Comparison of ENCODE assay signal across 8 mouse cellular contexts in genomic region chr1:36244058-36244827, GRCm38 (mm10). TPM values are rescaled to one million over a fixed set of nuclear protein-coding genes. Genes with fewer than 3 reads are reported as not detected.
DNase-seq lines count a peak whose midpoint lies in the region; ATAC-seq and TF ChIP-seq lines count a peak whose summit lies in the region.

Uggt1 (minus strand) TSS chr1:36244720.

- TF ChIP-seq POLR2A in testis, adult 2 months (IDR thresholded peaks at IDR 0.05; ENCODE audit: control insufficient read depth, low read depth, low read length), result peak; percentile 70; the same call in 1 of the 2 replicates

- H3K27me3 ChIP-seq in E14TG2a.4 (ENCODE audit: insufficient read depth, low read length), result peaks cover 8% of the 10 kb centered on the region
- H3K27me3 ChIP-seq in forebrain, embryonic 12.5 days, result no peaks in the 10 kb centered on the region
- no peaks in the 10 kb centered on the region for H3K27me3 ChIP-seq in heart, postnatal 0 days (ENCODE audit: control insufficient read depth, insufficient read depth, low read length)
- H3K27me3 ChIP-seq in liver, embryonic 16.5 days (ENCODE audit: control insufficient read depth, insufficient read depth, low read depth, low read length), result no peaks in the 10 kb centered on the region
- no peaks in the 10 kb centered on the region for H3K27me3 ChIP-seq in neural tube, embryonic 13.5 days
- no peaks in the 10 kb centered on the region for H3K27me3 ChIP-seq in testis, adult 2 months (ENCODE audit: control insufficient read depth, insufficient read depth, low read length)

- H3K36me3 ChIP-seq in E14TG2a.4 (ENCODE audit: insufficient read depth, low read length), result peaks cover 12% of the 10 kb centered on the region; the same call in 1 of the 2 replicates
- H3K36me3 ChIP-seq in forebrain, embryonic 12.5 days (replicated peaks), result no peaks in the 10 kb centered on the region
- H3K36me3 ChIP-seq in heart, postnatal 0 days (replicated peaks; ENCODE audit: control insufficient read depth, insufficient read depth, low read length), result no peaks in the 10 kb centered on the region
- H3K36me3 ChIP-seq in liver, embryonic 16.5 days (ENCODE audit: control insufficient read depth, insufficient read depth), result no peaks in the 10 kb centered on the region
- no peaks in the 10 kb centered on the region for H3K36me3 ChIP-seq in neural tube, embryonic 13.5 days
- no peaks in the 10 kb centered on the region for H3K36me3 ChIP-seq in testis, adult 2 months (ENCODE audit: control insufficient read depth, insufficient read depth, low read length)

- TF ChIP-seq EP300 in heart, postnatal 0 days (IDR thresholded peaks at IDR 0.05; ENCODE audit: low read depth), result no peak

- ATAC-seq in forebrain, embryonic 12.5 days (ENCODE audit: low FRiP score), result peak; percentile 98
- ATAC-seq in heart, postnatal 0 days (ENCODE audit: insufficient read depth, low read depth), result peak; percentile 97
- ATAC-seq in liver, embryonic 16.5 days (ENCODE audit: low read depth), result peak; percentile 98
- peak; percentile 98 for ATAC-seq in neural tube, embryonic 13.5 days (ENCODE audit: low read depth)

- peak within 1 kb of the TSS; percentile 88 for H3K27ac ChIP-seq in forebrain, embryonic 12.5 days
- H3K27ac ChIP-seq in heart, postnatal 0 days (ENCODE audit: low read depth), result peak within 1 kb of the TSS; percentile 70
- peak within 1 kb of the TSS; percentile 87 for H3K27ac ChIP-seq in liver, embryonic 16.5 days (ENCODE audit: low read length)
- H3K27ac ChIP-seq in neural tube, embryonic 13.5 days (replicated peaks), result peak within 1 kb of the TSS; percentile 88
- peak within 1 kb of the TSS; percentile 50 for H3K27ac ChIP-seq in testis, adult 2 months (ENCODE audit: control insufficient read depth, insufficient read depth, low read depth, low read length)

- TF ChIP-seq CTCF in E14TG2a.4 (conservative IDR thresholded peaks at IDR 0.05; ENCODE audit: low read length), result no peak
- TF ChIP-seq CTCF in heart, postnatal 0 days (IDR thresholded peaks at IDR 0.05; ENCODE audit: low read depth), result no peak
- no peak for TF ChIP-seq CTCF in testis, adult 2 months (IDR thresholded peaks at IDR 0.05; ENCODE audit: control insufficient read depth, insufficient read depth, insufficient replicate concordance, low read depth, low read length)

- peak; percentile 91 for DNase-seq in c-Kit-positive CD71-positive TER-119-positive erythroid progenitor cells, embryonic 14.5 days (ENCODE audit: low spot score)
- DNase-seq in heart, postnatal 0 days (ENCODE audit: low spot score), result peak; percentile 92
- peak; percentile 96 for DNase-seq in kidney, postnatal 4 days

- peak within 1 kb of the TSS; percentile 98 for H3K4me3 ChIP-seq in E14TG2a.4 (replicated peaks; ENCODE audit: low read length)
- H3K4me3 ChIP-seq in forebrain, embryonic 12.5 days (replicated peaks), result peak within 1 kb of the TSS; percentile 79
- H3K4me3 ChIP-seq in heart, postnatal 0 days (ENCODE audit: low read depth, low read length), result peak within 1 kb of the TSS; percentile 67
- peak within 1 kb of the TSS; percentile 96 for H3K4me3 ChIP-seq in liver, embryonic 16.5 days (ENCODE audit: low read depth, low read length)
- H3K4me3 ChIP-seq in neural tube, embryonic 13.5 days, result peak within 1 kb of the TSS; percentile 94
- H3K4me3 ChIP-seq in testis, adult 2 months (ENCODE audit: control insufficient read depth, low read depth, low read length), result peak within 1 kb of the TSS; percentile 92

- peak within 1 kb of the TSS; percentile 85 for H3K4me2 ChIP-seq in forebrain, embryonic 12.5 days
- peak within 1 kb of the TSS; percentile 82 for H3K4me2 ChIP-seq in heart, postnatal 0 days (ENCODE audit: low read depth, low read length)
- H3K4me2 ChIP-seq in liver, embryonic 16.5 days (ENCODE audit: low read depth, low read length), result peak within 1 kb of the TSS; percentile 79
- peak within 1 kb of the TSS; percentile 84 for H3K4me2 ChIP-seq in neural tube, embryonic 13.5 days

- H3K9me3 ChIP-seq in E14TG2a.4 (ENCODE audit: low read length), result no peaks in the 10 kb centered on the region
- no peaks in the 10 kb centered on the region for H3K9me3 ChIP-seq in forebrain, embryonic 12.5 days
- no peaks in the 10 kb centered on the region for H3K9me3 ChIP-seq in heart, postnatal 0 days (replicated peaks; ENCODE audit: control insufficient read depth, low read length)
- H3K9me3 ChIP-seq in liver, embryonic 16.5 days (replicated peaks; ENCODE audit: control insufficient read depth, low read length), result no peaks in the 10 kb centered on the region
- no peaks in the 10 kb centered on the region for H3K9me3 ChIP-seq in neural tube, embryonic 13.5 days

- H3K9ac ChIP-seq in forebrain, embryonic 12.5 days, result peak within 1 kb of the TSS; percentile 79
- H3K9ac ChIP-seq in heart, postnatal 0 days (replicated peaks; ENCODE audit: low read depth, low read length), result peak within 1 kb of the TSS; percentile 75
- peak within 1 kb of the TSS; percentile 91 for H3K9ac ChIP-seq in liver, embryonic 16.5 days (ENCODE audit: low read depth, low read length)
- peak within 1 kb of the TSS; percentile 86 for H3K9ac ChIP-seq in neural tube, embryonic 13.5 days

- WGBS in forebrain, embryonic 12.5 days, result 3% methylated on average over 49 of the region's 49 CpGs
- WGBS in heart, postnatal 0 days, result 3% methylated on average over 34 of the region's 49 CpGs
- WGBS in liver, embryonic 16.5 days (ENCODE audit: insufficient replicate concordance), result under 1% methylated on average over 49 of the region's 49 CpGs
- 3% methylated on average over 49 of the region's 49 CpGs for WGBS in neural tube, embryonic 13.5 days

- H3K4me1 ChIP-seq in E14TG2a.4 (replicated peaks; ENCODE audit: low read depth, low read length), result peaks cover 69% of the 10 kb centered on the region
- peaks cover 30% of the 10 kb centered on the region for H3K4me1 ChIP-seq in forebrain, embryonic 12.5 days
- 0 out of 2 replicates have a peak, but pooled peaks cover 4% of the 10 kb centered on the region for H3K4me1 ChIP-seq in heart, postnatal 0 days (ENCODE audit: control insufficient read depth, insufficient read depth)
- peaks cover 21% of the 10 kb centered on the region for H3K4me1 ChIP-seq in liver, embryonic 16.5 days (ENCODE audit: control insufficient read depth, low read depth, low read length)
- H3K4me1 ChIP-seq in neural tube, embryonic 13.5 days (replicated peaks), result peaks cover 35% of the 10 kb centered on the region
- peaks cover 4% of the 10 kb centered on the region; the same call in 1 of the 2 replicates for H3K4me1 ChIP-seq in testis, adult 2 months (ENCODE audit: control insufficient read depth, insufficient read depth, low read length)

RNA-seq across cellular contexts. Expression of gene Uggt1, which starts in this region (rescaled TPM):
- 59.8 and 65.3 TPM in 2 replicates for polyA plus RNA-seq in forebrain, embryonic 12.5 days (2016; fragmentation: Nextera tagmentation; extraction: Ambion mirVana)
- 26.7 and 58.0 TPM in 2 replicates for total RNA-seq in heart, postnatal 0 days (2014; rRNA removed; ENCODE audit: low replicate concordance)
- polyA plus RNA-seq in heart, postnatal 0 days (2015; fragmentation: Nextera tagmentation; extraction: Ambion mirVana), result 15.4 and 16.0 TPM in 2 replicates
- 19.6 and 19.8 TPM in 2 replicates for polyA plus RNA-seq in liver, embryonic 16.5 days (2015; fragmentation: Nextera tagmentation; extraction: Ambion mirVana)
- polyA plus RNA-seq in neural tube, embryonic 13.5 days (2015; fragmentation: Nextera tagmentation; extraction: Ambion mirVana), result 47.1 and 52.0 TPM in 2 replicates
- 6.0 and 8.4 TPM in 2 replicates for polyA plus RNA-seq in testis, adult 2 months (2012; rRNA removed)

Comparison
In these comparisons a context has a peak if more than half of its experiments do, and no peak if none do; other contexts are left out.
1. Peak in every context shown above with its lines: DNase-seq, ATAC-seq, H3K4me3 ChIP-seq and H3K27ac ChIP-seq.